Mouse (Mus musculus) skeletal muscle tissue, postnatal 0 days (tissue): ENCODE data around the gene Znrd1. TPM values are rescaled to one million over a fixed set of nuclear protein-coding genes. Genes with fewer than 3 reads are reported as not detected.

Experiments used
- polyA plus RNA-seq: library from polyadenylated mRNA; unstranded; fragments of >200 nt; fragmentation: Nextera tagmentation; extraction: Ambion mirVana; gene quantifications from 2 replicates; pipeline ENCODE4 v1.2.1, GENCODE M21; 2015

The Znrd1 gene
- 37.6 and 40.9 TPM in 2 replicates for polyA plus RNA-seq

GRCm38 (mm10) chr17:36957999-36958743, at the start of gene Znrd1, which contains the start of gene Znrd1as:
Znrd1 (minus strand) TSS chr17:36958559.
Znrd1as (plus strand) TSS chr17:36958592.

GRCm38 (mm10) chr17:37000863-37001262, 42.5 kb upstream of the Znrd1 start, which contains the start of gene Zfp57:
Zfp57 (plus strand) TSS chr17:37001163.

GRCm38 (mm10) chr17:36989437-36989836, 31.1 kb upstream of the Znrd1 start, which contains the start of gene H2-M5:
H2-M5 (minus strand) TSS chr17:36989537.

GRCm38 (mm10) chr17:36981221-36981813, 23.0 kb upstream of the Znrd1 start, which contains the start of gene 2410137M14Rik:
2410137M14Rik (minus strand) TSS chr17:36981237.

GRCm38 (mm10) chr17:36950981-36951947, 7.1 kb downstream of the Znrd1 start, which contains the start of gene Ppp1r11:
Ppp1r11 (minus strand) TSS chr17:36951741.

GRCm38 (mm10) chr17:36942791-36943471, 15.4 kb downstream of the Znrd1 start, which contains the start of gene Rnf39:
Rnf39 (plus strand) TSS chr17:36942918.

Other genes with a start within 250 kb of the Znrd1 start
- not detected in 2 replicates for gene H2-M10.5, start 185.6 kb downstream of the Znrd1 start, polyA plus RNA-seq
- not detected in 2 replicates for gene H2-M10.6, start 146.4 kb downstream of the Znrd1 start, polyA plus RNA-seq
- gene Trim26, start 121.4 kb downstream of the Znrd1 start, polyA plus RNA-seq: 19.3 and 19.5 TPM in 2 replicates
- 0.07 TPM in 1 of 2 replicates, not detected in the other for gene Trim15, start 91.3 kb downstream of the Znrd1 start, polyA plus RNA-seq
- gene Trim10, start 89.0 kb downstream of the Znrd1 start, polyA plus RNA-seq: 0.22 and 0.37 TPM in 2 replicates
- gene Trim40, start 68.4 kb downstream of the Znrd1 start, polyA plus RNA-seq: not detected in 2 replicates
- not detected in 2 replicates for gene Trim31, start 60.4 kb downstream of the Znrd1 start, polyA plus RNA-seq
- gene Rnf39, start 15.6 kb downstream of the Znrd1 start, polyA plus RNA-seq: 0.73 and 1.4 TPM in 2 replicates
- gene Ppp1r11, start 6.8 kb downstream of the Znrd1 start, polyA plus RNA-seq: 77.5 and 78.4 TPM in 2 replicates
- 7.9 and 10.3 TPM in 2 replicates for gene Znrd1as, start within 50 bp of the Znrd1 start, polyA plus RNA-seq
- not detected in 2 replicates for gene 2410137M14Rik, start 22.7 kb upstream of the Znrd1 start, polyA plus RNA-seq
- gene H2-M5, start 31.0 kb upstream of the Znrd1 start, polyA plus RNA-seq: 0.15 TPM in 2 replicates
- gene Zfp57, start 42.6 kb upstream of the Znrd1 start, polyA plus RNA-seq: 9.7 and 11.0 TPM in 2 replicates
- not detected in 2 replicates for gene Mog, start 64.8 kb upstream of the Znrd1 start, polyA plus RNA-seq
- gene Gabbr1, start 87.4 kb upstream of the Znrd1 start, polyA plus RNA-seq: 3.8 and 4.6 TPM in 2 replicates
- gene Olfr90, start 129.9 kb upstream of the Znrd1 start, polyA plus RNA-seq: not detected in 2 replicates
- gene Olfr91, start 139.7 kb upstream of the Znrd1 start, polyA plus RNA-seq: not detected in 2 replicates
- gene Olfr92, start 161.5 kb upstream of the Znrd1 start, polyA plus RNA-seq: not detected in 2 replicates
- gene Olfr93, start 202.9 kb upstream of the Znrd1 start, polyA plus RNA-seq: not detected in 2 replicates
- gene Ubd, start 235.3 kb upstream of the Znrd1 start, polyA plus RNA-seq: 0.61 TPM in 1 of 2 replicates, not detected in the other
- gene Olfr94, start 242.4 kb upstream of the Znrd1 start, polyA plus RNA-seq: not detected in 2 replicates